Mouse (Mus musculus) myocyte (in vitro differentiated cells): Measurements from ENCODE around the gene Galnt18.

ENCODE experiments used
- CEBPB ChIP-seq: IDR thresholded peaks from 2 replicates; pipeline ENCODE4 v1.6.1; 2011; ENCODE audit warnings: mild to moderate bottlenecking, moderate library complexity; ENCODE audit not compliant: poor library complexity, insufficient read depth, severe bottlenecking
- MAX ChIP-seq: IDR thresholded peaks from one replicate; pipeline ENCODE4 v1.6.1; 2011; ENCODE audit warnings: low read depth, mild to moderate bottlenecking, control low read depth
- MYOD1 ChIP-seq, 3 experiments: IDR thresholded peaks; one replicate each; pipeline ENCODE4 v1.6.1; 2011; ENCODE audit warnings: control low read depth in 2 of 3, low read depth in 2 of 3, mild to moderate bottlenecking in 2 of 3, moderate library complexity in 1 of 3; ENCODE audit not compliant: insufficient read length in 2 of 3, control insufficient read depth in 1 of 3
- MYOG ChIP-seq, 3 experiments: IDR thresholded peaks; one replicate each; pipeline ENCODE4 v1.6.1; 2011; ENCODE audit warnings: control low read depth in 2 of 3, low read depth in 2 of 3, mild to moderate bottlenecking in 2 of 3; ENCODE audit not compliant: insufficient read length in 2 of 3, control insufficient read depth in 1 of 3, insufficient read depth in 1 of 3
- POLR2A ChIP-seq: IDR thresholded peaks from one replicate; pipeline ENCODE4 v1.6.1; 2011; ENCODE audit warnings: low read depth, mild to moderate bottlenecking, control low read depth, moderate library complexity; ENCODE audit not compliant: insufficient read length
- POLR2AphosphoS2 ChIP-seq: IDR thresholded peaks from one replicate; pipeline ENCODE4 v1.6.1; 2011; ENCODE audit warnings: low read depth, control low read depth; ENCODE audit not compliant: insufficient read length
- REST ChIP-seq: IDR thresholded peaks from one replicate; pipeline ENCODE4 v1.6.1; 2011; ENCODE audit warnings: mild to moderate bottlenecking, control low read depth, moderate library complexity; ENCODE audit not compliant: insufficient read depth, insufficient read length
- TCF12 ChIP-seq: IDR thresholded peaks from one replicate; pipeline ENCODE4 v1.6.1; 2011; ENCODE audit warnings: mild to moderate bottlenecking, control low read depth; ENCODE audit not compliant: poor library complexity, insufficient read depth, severe bottlenecking
- TCF3 ChIP-seq: IDR thresholded peaks from one replicate; pipeline ENCODE4 v1.6.1; 2011; ENCODE audit warnings: low read depth, control low read depth; ENCODE audit not compliant: insufficient read length
- USF1 ChIP-seq: IDR thresholded peaks from one replicate; pipeline ENCODE4 v1.6.1; 2011; ENCODE audit warnings: low read depth, mild to moderate bottlenecking, control low read depth, moderate library complexity

- no peak for TF ChIP-seq POLR2A
- no peak for TF ChIP-seq MYOD1 (IDR thresholded peaks at IDR 0.05; ENCODE audit: control insufficient read depth in 1 of 3, insufficient read length in 2 of 3, low read depth in 2 of 3)
- no peak for TF ChIP-seq TCF12
- TF ChIP-seq MAX = no peak
- no peak for TF ChIP-seq REST
- no peak for TF ChIP-seq CEBPB
- no peak for TF ChIP-seq TCF3
- TF ChIP-seq POLR2AphosphoS2 = no peak
- no peak for TF ChIP-seq USF1
- TF ChIP-seq MYOG (IDR thresholded peaks at IDR 0.05; ENCODE audit: control insufficient read depth in 1 of 3, insufficient read depth in 1 of 3, insufficient read length in 2 of 3, low read depth in 2 of 3) = no peak
Measured at GRCm38 (mm10) chr7:111563316-111564110, 216.3 kb downstream of the Galnt18 start.
